Mouse (Mus musculus) megakaryocyte-erythroid progenitor cell, adult 5-6 weeks (primary cell): ENCODE measurements around the gene Fkrp. TPM values are rescaled to one million over a fixed set of nuclear protein-coding genes. Genes with fewer than 3 reads are reported as not detected.
A peak's percentile ranks its signal among the peaks of the same experiment; 100 is the strongest.

Experiments
- ATAC-seq: replicated peaks from 2 replicates; pipeline ENCODE4 v1.8.0; 2016; ENCODE audit warnings: mild to moderate bottlenecking, inconsistent platforms; ENCODE audit not compliant: severe bottlenecking, poor library complexity, low FRiP score, low TSS enrichment
- total RNA-seq, 2 experiments: library from RNA; stranded (forward) in 1 of 2; stranded (reverse) in 1 of 2; fragments of 200-1000, 215-1000 nt in 1 of 2; fragments of >200 nt in 1 of 2; fragmentation: Nextera tagmentation in 1 of 2; gene quantifications; 2 replicates each; pipeline ENCODE4 v1.2.3; 2014 to 2017

The Fkrp gene
- 14.4 and 21.5 TPM in 2 replicates for total RNA-seq (2014; fragmentation: Nextera tagmentation)
- 8.9 and 15.8 TPM in 2 replicates for total RNA-seq (2017)

DNA sequence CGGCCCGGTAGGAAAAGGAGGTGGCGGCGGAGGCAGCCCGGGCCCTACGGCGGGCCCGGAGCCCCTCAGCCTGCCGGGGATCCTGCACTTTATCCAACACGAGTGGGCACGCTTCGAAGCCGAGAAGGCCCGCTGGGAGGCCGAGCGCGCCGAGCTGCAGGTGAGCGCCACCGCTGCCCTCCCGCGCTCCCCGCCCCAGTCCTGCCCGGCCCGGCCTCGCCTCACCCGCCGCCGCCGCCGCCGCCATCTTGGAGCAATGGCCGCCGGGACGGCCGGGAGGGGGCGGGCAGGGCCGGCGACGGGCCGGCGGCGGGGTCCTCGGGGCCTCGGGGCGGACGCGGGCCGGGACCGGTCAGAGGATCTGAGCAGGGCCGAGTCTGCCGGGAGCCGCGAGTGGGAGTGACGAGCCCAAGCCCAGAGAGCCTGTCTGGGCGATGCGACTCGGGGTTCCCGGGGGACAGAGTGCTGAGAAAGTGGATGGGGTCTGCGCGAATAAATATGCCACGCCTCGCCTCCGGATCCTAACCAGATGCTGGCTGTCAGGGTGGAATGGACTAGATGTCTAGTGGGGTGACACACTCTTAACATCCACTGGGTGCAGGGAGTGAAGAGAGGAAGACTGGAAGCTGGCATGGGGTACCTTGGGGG lies at the start of gene Fkrp:
Gene Fkrp (minus strand): TSS at position 258 of the 648 bp plus-strand sequence.
- ATAC-seq, result no peak

DNA sequence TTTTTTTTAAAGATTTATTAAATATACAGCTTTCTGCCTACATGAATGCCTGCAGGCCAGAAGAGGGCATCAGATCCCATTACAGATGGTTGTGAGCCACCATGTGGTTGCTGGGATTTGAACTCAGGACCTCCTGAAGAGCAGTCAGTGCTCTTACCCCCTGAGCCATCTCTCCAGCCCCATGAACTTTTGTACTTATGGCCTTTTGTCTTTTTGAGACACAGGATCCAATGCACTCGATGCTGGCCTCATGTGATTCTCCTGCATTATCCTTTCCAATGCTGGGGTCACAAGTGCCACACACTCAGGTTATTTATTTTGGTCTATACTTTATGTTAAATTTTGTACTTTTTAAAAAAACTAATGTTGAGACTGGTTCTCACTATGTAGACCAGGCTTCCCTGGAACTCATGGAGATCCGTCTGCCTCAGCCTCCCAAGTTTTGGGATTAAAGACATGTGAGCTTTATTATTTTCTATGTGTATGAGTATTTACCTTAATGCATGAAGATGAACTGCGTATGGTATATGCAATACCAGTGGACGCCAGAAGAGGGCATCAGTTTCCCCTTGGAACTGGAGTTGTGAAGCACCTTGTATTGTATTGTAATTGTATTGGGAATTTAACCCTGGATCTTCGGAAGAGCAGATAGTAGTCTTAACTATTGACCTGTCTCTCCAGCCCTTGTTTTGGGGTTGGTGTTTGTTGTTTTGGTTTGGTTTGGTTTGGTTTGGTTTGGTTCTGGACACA lies 43.5 kb upstream of the Fkrp start:
- 0 out of 2 replicates have a peak, but pooled peaks have one; percentile 43 for ATAC-seq

DNA sequence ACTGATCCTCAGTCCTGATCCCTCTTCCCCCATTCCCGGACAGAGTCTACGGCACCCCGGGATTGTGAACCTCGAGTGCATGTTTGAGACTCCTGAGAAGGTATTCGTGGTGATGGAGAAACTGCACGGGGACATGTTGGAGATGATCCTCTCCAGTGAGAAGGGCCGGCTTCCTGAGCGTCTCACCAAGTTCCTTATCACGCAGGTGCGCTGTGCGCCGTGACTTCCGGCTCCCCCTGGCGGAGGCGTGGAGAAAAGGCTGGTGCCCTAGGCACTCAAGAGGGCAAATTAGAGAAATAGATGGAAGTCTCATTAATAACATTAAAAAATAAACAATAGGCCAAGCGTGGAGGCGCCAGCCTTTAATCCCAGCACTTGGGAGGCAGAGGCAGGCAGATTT lies 41.8 kb upstream of the Fkrp start:
- peak; percentile 69 for ATAC-seq

DNA sequence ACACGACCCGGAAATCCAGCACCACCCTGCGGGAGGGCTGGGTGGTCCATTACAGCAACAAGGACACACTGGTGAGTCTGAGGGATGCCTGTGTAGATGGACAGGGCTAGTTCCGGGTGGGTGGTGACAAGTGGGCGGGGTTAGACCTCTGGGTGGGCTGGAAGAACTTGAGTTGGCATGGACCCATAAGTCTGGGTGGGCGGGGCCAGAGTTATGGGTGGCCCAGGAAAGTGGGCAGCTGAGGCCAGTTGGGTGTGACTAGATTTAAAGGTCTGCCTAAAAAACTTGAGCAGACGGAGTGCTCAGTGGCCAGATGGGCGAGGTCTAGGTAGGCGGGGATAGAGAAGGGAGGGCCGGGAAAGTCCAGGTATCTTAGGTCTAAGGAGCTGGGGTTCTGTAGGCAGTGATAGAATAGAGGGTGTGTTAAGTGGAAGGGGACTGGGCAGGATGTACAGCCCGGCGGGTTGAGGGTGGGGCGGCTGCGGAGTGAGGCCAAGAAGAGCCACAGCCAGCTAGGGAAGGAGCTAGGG lies 36.8 kb upstream of the Fkrp start:
- no peak for ATAC-seq

DNA sequence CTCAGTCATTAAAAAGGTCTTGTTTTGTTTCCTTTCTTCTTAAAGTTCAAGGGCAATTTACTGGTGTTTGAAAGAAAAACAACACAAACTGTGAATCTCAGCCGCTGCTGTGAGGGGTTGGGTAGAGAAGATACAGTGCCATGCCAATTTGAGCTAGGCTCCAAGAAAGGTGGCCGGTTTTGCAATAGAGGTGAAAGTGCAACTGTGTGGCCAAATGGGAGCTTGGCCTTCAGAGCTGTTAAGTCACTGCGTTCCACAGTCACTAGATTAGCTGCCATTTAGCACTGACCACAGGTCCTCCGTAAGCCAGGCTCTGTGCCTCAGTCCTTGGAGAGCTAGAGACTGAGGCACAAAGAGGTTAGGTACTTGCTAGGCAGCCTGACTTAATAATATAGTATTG lies 35.1 kb upstream of the Fkrp start:
- no peak for ATAC-seq

DNA sequence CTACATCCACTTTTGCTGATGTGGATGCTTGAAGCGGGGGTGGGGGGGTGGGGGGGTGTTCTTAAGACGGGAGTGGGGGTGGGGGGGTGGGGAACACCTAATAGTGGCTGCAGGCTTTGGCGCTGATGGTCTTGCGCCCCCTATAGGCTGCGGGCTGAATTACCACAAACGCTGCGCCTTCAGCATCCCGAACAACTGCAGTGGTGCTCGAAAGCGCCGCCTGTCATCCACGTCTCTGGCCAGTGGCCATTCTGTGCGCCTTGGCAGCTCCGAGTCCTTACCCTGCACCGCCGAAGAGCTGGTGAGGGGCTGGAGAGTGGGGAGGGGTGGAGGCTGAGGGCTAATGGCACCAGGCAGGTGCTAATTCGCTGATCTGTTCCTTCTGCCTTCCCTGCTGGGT lies 32.0 kb upstream of the Fkrp start:
- no peak for ATAC-seq

DNA sequence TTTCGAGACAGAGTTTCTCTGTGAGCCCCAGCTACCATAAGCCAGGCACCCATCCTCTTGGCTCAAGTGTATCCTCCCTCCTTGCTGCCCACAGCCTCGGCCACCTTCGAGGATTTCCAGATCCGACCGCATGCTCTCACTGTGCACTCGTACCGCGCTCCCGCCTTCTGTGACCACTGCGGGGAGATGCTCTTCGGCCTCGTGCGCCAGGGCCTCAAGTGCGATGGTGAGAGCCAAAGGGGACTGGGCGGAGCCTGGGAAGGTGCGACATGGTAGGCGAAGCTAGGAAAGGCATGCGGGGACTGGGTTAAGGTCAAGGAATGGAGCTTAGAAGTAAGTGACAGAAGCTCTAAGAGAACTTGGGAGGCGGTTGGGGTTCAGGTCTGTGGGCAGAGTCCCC lies 31.0 kb upstream of the Fkrp start:
- no peak for ATAC-seq

DNA sequence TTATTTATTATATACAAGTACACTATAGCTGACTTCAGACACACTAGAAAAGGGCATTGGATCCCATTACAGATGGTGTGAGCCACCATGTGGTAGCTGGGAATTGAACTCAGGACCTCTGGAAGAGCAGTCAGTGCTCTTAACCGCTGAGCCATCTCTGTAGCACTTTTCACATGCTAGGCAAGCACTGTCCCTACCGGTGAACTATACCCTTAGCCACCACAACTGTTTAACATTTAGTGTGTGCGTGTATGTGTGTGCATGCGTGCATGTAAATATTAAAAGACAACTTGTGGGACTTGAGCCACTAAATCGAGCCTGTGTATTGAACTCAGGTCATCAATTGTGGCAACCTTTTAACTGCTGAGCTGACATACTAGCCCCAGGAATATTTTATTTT lies 30.2 kb upstream of the Fkrp start:
- no peak for ATAC-seq

DNA sequence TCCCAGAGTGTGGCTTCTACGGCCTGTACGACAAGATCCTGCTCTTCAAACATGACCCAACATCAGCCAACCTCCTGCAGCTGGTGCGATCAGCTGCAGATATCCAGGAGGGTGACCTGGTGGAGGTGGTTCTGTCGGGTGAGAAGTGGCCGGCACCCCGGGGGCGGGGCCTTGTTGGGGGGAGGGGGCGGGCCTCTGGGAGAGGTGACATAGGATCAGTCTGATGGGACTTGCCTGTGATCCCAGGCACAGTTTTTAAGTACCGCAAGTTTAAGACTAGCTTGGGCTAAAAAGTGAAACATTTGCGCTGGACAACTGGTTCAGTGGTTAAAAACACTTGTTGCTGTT lies 29.3 kb upstream of the Fkrp start:
- ATAC-seq, result no peak

DNA sequence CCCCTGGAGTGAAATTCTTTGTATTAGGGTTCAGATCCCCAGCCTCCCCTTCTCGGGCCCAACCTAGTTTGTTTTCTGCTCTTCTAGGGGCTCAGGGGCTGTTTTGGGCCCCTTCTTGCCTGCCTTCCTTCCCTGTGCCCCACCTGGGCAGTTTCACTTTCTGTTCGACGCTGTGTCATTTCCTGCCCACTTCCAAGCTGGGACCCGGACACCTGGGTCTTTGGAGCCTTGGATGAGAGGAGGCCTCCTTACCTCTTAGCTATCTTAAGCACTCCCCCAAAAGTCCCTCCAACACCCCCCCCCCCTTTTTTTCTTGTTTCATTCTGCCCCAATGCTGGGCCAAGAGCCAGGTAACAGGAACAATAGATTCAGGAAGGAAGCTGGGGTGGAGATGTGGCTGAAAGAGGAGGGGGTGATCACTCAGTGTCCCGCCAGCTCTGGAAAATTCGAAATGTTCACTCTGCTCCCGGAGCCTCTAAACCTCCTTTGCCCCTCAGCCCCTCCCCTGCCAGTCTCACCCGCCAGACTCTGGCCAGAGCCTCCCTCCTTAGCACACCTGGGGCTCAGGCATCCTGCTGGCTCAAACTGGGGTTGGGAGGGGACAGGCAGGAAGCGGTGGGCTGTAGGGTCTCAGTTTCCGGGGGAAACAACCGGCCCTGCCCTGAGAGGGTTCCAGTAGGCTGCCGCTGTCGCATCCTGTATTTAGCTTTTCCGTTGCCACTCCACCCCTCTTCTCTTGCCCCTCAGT lies 28.7 kb upstream of the Fkrp start:
- no peak for ATAC-seq

DNA sequence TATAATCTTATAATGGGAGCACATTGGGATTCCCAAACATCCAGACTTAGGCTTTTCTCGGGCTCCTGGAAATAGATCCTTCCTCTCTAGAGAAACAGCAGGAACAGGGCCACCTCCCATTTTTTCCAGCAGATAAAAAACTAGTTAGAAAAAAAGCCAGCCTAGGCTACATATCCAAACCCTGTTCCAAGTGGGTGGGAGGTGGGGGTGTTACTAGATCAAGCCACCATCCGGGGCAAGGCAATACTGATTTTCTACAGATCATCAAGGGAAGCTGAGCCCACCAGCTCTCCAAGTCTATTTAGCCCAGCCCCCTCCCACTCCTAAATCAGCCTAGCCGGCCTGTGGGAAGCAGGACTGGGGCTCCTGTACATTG lies 28.2 kb upstream of the Fkrp start:
- ATAC-seq, result no peak

DNA sequence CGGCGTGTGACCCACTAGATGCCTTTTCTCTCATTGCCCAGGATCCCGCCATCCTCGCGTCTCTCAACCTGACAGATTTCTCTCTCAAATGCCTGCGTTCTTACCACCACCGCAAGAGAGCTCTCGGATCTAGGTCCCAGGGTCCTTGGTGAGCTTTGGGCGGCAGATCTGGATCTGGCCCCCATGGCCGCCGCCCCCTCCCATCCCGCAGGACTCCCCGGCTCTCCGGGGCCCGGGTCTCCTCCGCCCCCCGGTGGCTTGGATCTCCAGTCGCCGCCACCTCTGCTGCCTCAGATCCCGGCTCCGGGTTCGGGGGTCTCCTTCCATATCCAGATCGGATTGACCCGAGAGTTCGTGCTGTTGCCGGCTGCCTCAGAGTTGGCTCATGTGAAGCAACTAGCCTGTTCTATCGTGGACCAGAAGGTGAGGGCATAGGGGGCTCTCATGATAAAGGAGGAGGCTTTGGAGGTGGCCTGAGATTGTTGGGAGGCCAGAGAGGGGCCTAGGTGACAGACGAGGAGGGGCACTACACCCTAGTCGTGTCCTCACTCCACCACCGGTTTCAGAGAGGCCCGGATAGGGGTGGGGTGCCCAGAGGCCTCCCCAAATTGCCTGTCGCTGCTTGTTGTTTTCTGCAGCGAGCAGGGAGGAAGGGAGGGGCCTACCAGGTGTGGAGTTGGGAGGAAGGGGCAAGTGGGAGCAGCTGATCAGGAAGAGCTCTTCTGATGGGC lies 27.1 kb upstream of the Fkrp start:
- peak; percentile 5; the same call in 1 of the 2 replicates for ATAC-seq

DNA sequence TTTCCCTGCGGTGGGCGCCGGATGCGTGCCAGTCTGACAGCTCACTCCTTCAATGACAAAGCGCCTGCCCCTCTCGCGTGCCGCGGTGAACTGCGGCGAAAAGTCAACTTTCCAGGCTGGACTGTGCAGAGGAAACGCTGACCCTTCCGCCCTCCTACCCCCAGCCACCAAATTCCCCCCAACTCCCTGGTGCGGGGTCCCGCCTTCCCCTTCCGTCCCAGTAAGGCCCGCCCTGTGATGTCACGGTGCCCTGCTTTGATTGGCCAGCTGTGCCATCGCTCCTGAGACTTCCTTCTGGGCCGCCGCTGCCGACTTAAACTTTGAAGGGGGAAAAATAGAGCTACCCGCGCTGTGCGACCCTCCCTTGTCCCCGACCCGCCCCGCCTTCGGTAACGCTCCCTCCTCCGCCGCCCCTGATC lies 26.1 kb upstream of the Fkrp start, which contains the start of gene Prkd2:
Gene Prkd2 (plus strand): TSS at position 258 of the 419 bp plus-strand sequence.
- ATAC-seq, result peak; percentile 74

DNA sequence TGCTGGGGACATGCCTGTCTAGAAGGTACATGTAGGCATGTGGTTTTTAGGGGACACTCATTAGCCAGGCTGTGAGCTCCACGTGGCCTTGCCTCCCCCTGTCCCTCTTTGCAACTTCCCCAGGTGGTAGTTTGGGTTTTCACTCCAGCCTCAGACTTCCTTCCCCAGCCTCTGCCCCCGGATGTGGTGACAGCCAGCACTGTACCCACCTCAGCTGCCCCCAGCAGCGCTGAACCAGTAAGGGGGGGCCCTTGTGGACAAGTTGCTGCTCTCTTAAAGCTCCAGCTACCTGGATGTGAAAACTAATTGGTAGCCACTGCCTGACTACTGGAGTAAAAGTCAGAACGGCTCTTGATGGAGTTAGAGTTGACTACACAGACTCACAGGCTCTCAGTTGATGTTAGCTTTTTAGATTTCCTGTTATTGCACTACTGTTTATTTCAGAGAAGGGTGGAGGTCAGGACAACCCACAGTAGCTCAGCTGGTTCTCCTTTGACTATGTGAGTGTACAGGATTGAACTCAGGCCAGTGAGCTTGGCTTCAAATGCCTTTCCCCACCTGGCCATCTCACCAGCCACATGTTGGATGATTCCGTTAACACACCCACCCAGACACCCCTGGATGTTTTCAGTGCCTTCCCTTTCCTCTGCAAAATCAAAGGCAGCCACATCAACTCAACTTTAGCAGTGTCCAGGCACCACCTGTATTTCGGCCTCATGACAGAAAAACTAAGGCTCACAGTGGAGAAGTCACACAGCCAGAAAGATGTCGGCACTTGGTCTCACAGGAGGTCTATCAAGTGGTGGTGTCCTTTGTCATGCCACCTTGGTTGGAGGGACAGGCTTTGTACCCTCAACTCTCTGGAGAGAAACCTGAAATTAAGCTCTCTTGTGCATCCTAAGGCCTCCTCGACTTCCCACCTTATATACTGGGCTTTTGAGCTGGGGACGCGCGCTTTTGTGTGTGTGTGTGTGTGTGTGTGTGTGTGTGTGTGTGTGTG lies 25.3 kb upstream of the Fkrp start:
- no peak for ATAC-seq

DNA sequence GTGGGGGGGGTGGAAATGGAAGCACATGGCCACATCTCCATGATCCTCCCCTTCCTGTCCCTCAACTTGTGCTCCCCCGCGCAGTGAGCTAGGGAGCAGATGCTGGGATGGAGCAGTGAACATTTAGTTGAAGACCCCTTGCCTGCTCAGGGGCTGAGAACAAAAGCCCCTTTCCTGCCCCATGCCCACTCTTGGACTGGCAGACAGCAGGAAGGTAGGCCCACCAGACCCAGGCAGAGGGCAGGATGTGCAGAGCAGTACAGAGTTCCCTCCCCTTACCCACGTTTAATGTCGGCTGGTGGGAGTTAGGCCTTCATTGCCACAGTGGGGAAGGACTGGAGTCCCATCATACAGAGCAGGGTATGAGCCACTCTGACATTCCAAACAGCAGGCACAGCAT lies 24.5 kb upstream of the Fkrp start:
- ATAC-seq, result no peak

DNA sequence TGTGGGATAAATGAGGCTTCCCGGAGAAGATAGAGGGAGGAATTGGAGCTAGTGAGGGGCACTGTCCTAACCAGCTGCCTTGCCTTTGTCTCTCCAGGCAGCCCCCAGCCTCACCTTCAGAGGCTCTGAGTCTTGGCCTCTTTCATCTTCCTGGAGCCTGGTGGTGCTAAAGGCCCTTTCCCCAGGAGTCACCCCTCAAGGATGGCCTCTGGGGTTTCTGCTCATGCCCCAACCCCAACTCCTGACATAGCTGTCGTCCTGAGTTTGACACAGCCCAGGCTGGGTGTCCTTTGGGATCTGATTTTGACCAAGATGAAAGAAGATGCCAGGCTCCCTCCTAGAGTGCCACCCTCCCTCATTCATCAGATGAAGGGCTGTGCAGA lies 23.6 kb upstream of the Fkrp start:
- no peak for ATAC-seq

DNA sequence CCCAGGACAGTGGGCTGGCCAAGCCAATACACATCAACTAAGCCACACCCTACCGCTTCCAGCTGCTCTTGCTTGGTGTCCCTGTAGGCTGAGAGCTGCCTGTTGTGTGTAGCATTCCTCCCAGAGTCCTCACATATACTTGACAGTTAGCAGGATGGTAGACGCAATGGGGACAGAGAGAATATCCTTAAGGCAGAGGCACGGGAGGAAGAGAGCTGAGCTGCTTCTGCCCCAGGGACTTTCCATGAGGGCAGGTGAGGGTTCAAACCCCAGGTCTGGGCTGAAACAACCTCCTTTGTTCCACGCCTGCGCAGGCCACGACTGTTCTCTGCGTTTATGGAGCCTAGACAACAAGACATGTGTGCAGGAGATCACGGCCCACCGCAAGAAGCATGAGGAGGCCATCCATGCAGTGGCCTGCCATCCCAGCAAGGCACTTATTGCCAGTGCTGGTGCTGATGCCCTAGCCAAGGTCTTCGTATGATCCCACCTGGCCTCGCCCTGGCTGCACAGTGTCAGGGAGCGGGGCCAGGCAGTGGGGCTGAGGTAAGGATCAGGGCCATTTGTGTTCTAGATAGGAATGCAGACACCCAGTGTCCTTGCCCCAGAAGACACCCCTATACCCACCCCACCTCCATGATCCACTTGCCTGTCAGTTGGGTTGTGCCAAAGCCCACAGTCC lies 23.0 kb upstream of the Fkrp start:
- ATAC-seq, result no peak
